Mouse (Mus musculus) embryonic facial prominence, embryonic 14.5 days (tissue): ENCODE measurements around the gene Fras1. TPM values are rescaled to one million over a fixed set of nuclear protein-coding genes. Genes with fewer than 3 reads are reported as not detected.

Source experiments
- ATAC-seq: fragments of 200-750 bp; cut with Nextera tagmentation; 2 replicates; pipeline ENCODE4 v1.8.0; 2017; ENCODE audit warnings: low read depth, moderate number of reproducible peaks, moderate TSS enrichment
- DNase-seq: peaks from one replicate; pipeline ENCODE4 v3.0.0-alpha.2; 2015; ENCODE audit warnings: low spot score
- H3K27ac ChIP-seq: fragments of 300-500 bp; sonication (generic); replicated peaks from 2 replicates; pipeline ENCODE4 v1.5.1; 2014; ENCODE audit warnings: low read depth, mild to moderate bottlenecking, low read length, moderate library complexity
- H3K27me3 ChIP-seq: fragments of 300-500 bp; sonication (generic); replicated peaks from 2 replicates; pipeline ENCODE4 v1.6.1; 2014; ENCODE audit warnings: low read length; ENCODE audit not compliant: control insufficient read depth, insufficient read depth
- H3K36me3 ChIP-seq: fragments of 300-500 bp; sonication (generic); 2 replicates; pipeline ENCODE4 v1.6.1; 2014; ENCODE audit warnings: low read length, mixed read lengths; ENCODE audit not compliant: control insufficient read depth, insufficient read depth
- H3K4me1 ChIP-seq: fragments of 300-500 bp; sonication (generic); 2 replicates; pipeline ENCODE4 v1.6.1; 2014; ENCODE audit warnings: antibody characterized with exemption, low read length; ENCODE audit not compliant: control insufficient read depth, insufficient read depth
- H3K4me2 ChIP-seq: fragments of 300-500 bp; sonication (generic); 2 replicates; pipeline ENCODE4 v1.6.1; 2014; ENCODE audit warnings: low read depth, mild to moderate bottlenecking, low read length, moderate library complexity, mixed read lengths
- H3K4me3 ChIP-seq: fragments of 300-500 bp; sonication (generic); 2 replicates; pipeline ENCODE4 v1.5.1; 2014; ENCODE audit warnings: low read depth, mild to moderate bottlenecking, low read length
- H3K9ac ChIP-seq: fragments of 300-500 bp; sonication (generic); 2 replicates; pipeline ENCODE4 v1.6.1; 2014; ENCODE audit warnings: low read depth, mild to moderate bottlenecking, low read length, moderate library complexity, mixed read lengths
- H3K9me3 ChIP-seq: fragments of 300-500 bp; sonication (generic); 2 replicates; pipeline ENCODE4 v1.6.1; 2016; ENCODE audit warnings: low read length; ENCODE audit not compliant: control insufficient read depth
- WGBS: fragments of 180-500 bp; shearing (Covaris S2); extraction: QIAGEN DNeasy Blood & Tissue Kit; methylation state at CpG from one replicate; pipeline ENCODE4 v1.1.7; 2014; 5-methylcytosine and 5-hydroxymethylcytosine counted together
- polyA plus RNA-seq: library from polyadenylated mRNA; unstranded; fragments of >200 nt; fragmentation: Nextera tagmentation; extraction: Ambion mirVana; gene quantifications from 2 replicates; pipeline ENCODE4 v1.2.1, GENCODE M21; 2014

The Fras1 gene
- polyA plus RNA-seq, 1 experiment from 2014 or later, result 19.2 TPM

DNA sequence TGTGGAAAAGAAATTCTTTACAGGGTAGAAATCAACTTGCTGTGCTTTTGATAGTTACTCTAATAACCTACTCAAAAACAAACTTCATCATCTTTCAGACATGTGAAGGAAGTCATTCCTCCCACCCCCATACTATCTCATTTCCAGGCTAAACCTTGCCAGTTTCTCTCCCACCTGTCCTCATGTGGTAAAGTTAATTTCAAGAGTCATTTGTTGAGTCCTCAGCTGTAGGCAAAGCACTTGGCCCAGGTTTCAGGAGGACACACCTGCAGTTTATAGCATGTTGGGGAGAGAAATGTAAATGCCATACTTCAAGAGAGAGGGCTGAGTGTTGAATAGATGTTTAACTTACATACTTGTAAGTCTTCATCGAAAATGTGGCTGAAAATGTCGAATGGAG lies 107.4 kb downstream of the Fras1 start:
- H3K27ac ChIP-seq, result no peak overlapping the region
- no peaks in the 10 kb centered on the region for H3K4me1 ChIP-seq
- no peaks in the 10 kb centered on the region for H3K9me3 ChIP-seq
- no peak overlapping the region for H3K4me2 ChIP-seq
- H3K36me3 ChIP-seq, result no peaks in the 10 kb centered on the region
- WGBS, result 92% methylated on average over 2 of the region's 2 CpGs
- no peak for ATAC-seq
- H3K9ac ChIP-seq, result no peak overlapping the region
- DNase-seq, result no peak
- H3K27me3 ChIP-seq, result no peaks in the 10 kb centered on the region
- no peak overlapping the region for H3K4me3 ChIP-seq

GRCm38 (mm10) chr5:96482054-96482453 lies 108.3 kb downstream of the Fras1 start:
- WGBS, result 69% methylated on average over 4 of the region's 4 CpGs
- ATAC-seq (no peak), DNase-seq (no peak)
- Histone ChIP-seq H3K4me3 (no peak overlapping the region), H3K4me1 (no peaks in the 10 kb centered on the region), H3K27me3 (no peaks in the 10 kb centered on the region), H3K4me2 (no peak overlapping the region), H3K27ac (no peak overlapping the region), H3K36me3 (no peaks in the 10 kb centered on the region), H3K9me3 (no peaks in the 10 kb centered on the region), H3K9ac (no peak overlapping the region)

GRCm38 (mm10) chr5:96492497-96492896 lies 118.7 kb downstream of the Fras1 start:
- Histone ChIP-seq H3K9ac (no peak overlapping the region), H3K4me1 (no peaks in the 10 kb centered on the region), H3K36me3 (no peaks in the 10 kb centered on the region), H3K27ac (no peak overlapping the region), H3K4me2 (no peak overlapping the region), H3K27me3 (no peaks in the 10 kb centered on the region), H3K9me3 (no peaks in the 10 kb centered on the region), H3K4me3 (no peak overlapping the region)
- WGBS, result 85% methylated on average over 1 of the region's 1 CpGs
- DNase-seq (no peak), ATAC-seq (no peak)

GRCm38 (mm10) chr5:96494502-96495292 lies 120.9 kb downstream of the Fras1 start:
- no peak overlapping the region for H3K4me2 ChIP-seq
- H3K9ac ChIP-seq, result no peak overlapping the region
- H3K36me3 ChIP-seq, result no peaks in the 10 kb centered on the region
- no peak for DNase-seq
- no peak overlapping the region for H3K27ac ChIP-seq
- no peaks in the 10 kb centered on the region for H3K27me3 ChIP-seq
- 90% methylated on average over 7 of the region's 7 CpGs for WGBS
- ATAC-seq, result no peak
- H3K9me3 ChIP-seq, result no peaks in the 10 kb centered on the region
- H3K4me1 ChIP-seq, result no peaks in the 10 kb centered on the region
- H3K4me3 ChIP-seq, result no peak overlapping the region

- DNase-seq, result no peak
- Histone ChIP-seq H3K4me3 (no peak overlapping the region), H3K9ac (no peak overlapping the region), H3K9me3 (no peaks in the 10 kb centered on the region), H3K36me3 (no peaks in the 10 kb centered on the region), H3K4me2 (no peak overlapping the region), H3K27me3 (no peaks in the 10 kb centered on the region), H3K4me1 (no peaks in the 10 kb centered on the region), H3K27ac (no peak overlapping the region)
- no peak for ATAC-seq
- WGBS, result 54% methylated on average over 2 of the region's 2 CpGs
Measured at GRCm38 (mm10) chr5:96498083-96498482, 124.3 kb downstream of the Fras1 start.

- ATAC-seq, result no peak
- Histone ChIP-seq H3K4me2 (no peak overlapping the region), H3K4me3 (no peak overlapping the region), H3K9ac (no peak overlapping the region), H3K4me1 (no peaks in the 10 kb centered on the region), H3K27ac (no peak overlapping the region), H3K27me3 (no peaks in the 10 kb centered on the region), H3K36me3 (no peaks in the 10 kb centered on the region), H3K9me3 (0 out of 2 replicates have a peak, but pooled peaks cover 4% of the 10 kb centered on the region)
- peak; percentile 19 for DNase-seq
- WGBS, result 69% methylated on average over 4 of the region's 4 CpGs
Measured at GRCm38 (mm10) chr5:96501783-96502182, 128.0 kb downstream of the Fras1 start.

DNA sequence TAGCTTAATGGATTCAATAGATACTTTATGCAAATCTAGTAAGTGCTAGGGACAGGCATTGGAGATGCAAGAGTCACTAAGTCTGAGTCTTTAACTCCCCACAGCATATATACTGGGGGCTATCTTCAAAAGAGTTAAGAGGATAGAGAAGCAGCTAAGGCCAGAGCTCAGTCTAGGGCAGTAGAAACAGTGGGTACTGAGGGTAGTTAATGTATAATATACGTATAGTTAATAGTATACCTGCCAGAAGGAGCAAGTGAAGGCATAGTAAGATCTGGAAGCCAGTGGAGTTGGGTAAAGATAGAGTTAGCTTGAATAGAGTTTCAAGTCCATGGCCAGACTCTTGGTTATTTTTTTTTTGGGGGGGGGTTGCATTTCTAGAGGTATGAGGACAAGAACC lies 128.6 kb downstream of the Fras1 start:
- Histone ChIP-seq H3K4me2 (no peak overlapping the region), H3K27me3 (no peaks in the 10 kb centered on the region), H3K9me3 (0 out of 2 replicates have a peak, but pooled peaks cover 4% of the 10 kb centered on the region), H3K27ac (no peak overlapping the region), H3K4me3 (no peak overlapping the region), H3K9ac (no peak overlapping the region), H3K36me3 (no peaks in the 10 kb centered on the region), H3K4me1 (no peaks in the 10 kb centered on the region)
- no peak for ATAC-seq
- no peak for DNase-seq
- 84% methylated on average over 1 of the region's 1 CpGs for WGBS

- Histone ChIP-seq H3K27ac (no peak overlapping the region), H3K4me1 (no peaks in the 10 kb centered on the region)
- ATAC-seq, result no peak
Measured at GRCm38 (mm10) chr5:96511005-96511404, 137.2 kb downstream of the Fras1 start.

DNA sequence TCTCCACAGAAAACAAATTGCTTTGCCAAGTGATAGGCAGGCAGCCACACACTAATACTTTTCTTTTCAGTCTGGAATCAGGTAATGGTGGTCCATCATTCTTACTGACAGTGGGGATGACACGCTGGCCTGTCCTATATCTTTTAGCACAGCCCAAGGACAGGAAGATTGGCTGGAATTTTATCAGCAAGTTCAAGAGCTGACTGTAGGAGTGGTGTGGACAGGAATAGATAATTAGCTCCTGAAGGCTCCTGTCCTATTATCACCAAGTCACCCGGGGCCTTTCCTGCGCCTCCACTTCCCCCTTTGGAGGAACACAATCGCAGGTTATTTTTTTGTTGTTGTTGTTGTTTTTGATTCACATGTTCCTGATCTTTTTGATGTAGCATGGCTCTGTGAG lies 139.6 kb downstream of the Fras1 start:
- Histone ChIP-seq H3K27me3 (no peaks in the 10 kb centered on the region), H3K4me1 (no peaks in the 10 kb centered on the region), H3K9ac (no peak overlapping the region), H3K27ac (no peak overlapping the region), H3K36me3 (no peaks in the 10 kb centered on the region), H3K4me3 (no peak overlapping the region), H3K9me3 (peaks cover 7% of the 10 kb centered on the region), H3K4me2 (no peak overlapping the region)
- 88% methylated on average over 4 of the region's 4 CpGs for whole genome bisulfite sequencing
- no peak for DNase-seq
- ATAC-seq, result no peak

More at GRCm38 (mm10) chr5:96511005-96511404, 137.2 kb downstream of the Fras1 start:
- no peak overlapping the region for H3K4me3 ChIP-seq
- H3K4me2 ChIP-seq, result no peak overlapping the region
- no peaks in the 10 kb centered on the region for H3K36me3 ChIP-seq
- no peaks in the 10 kb centered on the region for H3K9me3 ChIP-seq
- no peak for DNase-seq
- 76% methylated on average over 5 of the region's 5 CpGs for WGBS
- H3K9ac ChIP-seq, result no peak overlapping the region
- H3K27me3 ChIP-seq, result no peaks in the 10 kb centered on the region
